Mouse (Mus musculus) thymus, adult 18-20 months (tissue): Measurements from ENCODE around the gene Rnf123.

Experiments
- DNase-seq, 2 experiments: peaks; one replicate each; pipeline ENCODE4 v3.0.0; 2022; ENCODE audit warnings: mixed read lengths in 2 of 2

Rnf123 gene

DNA sequence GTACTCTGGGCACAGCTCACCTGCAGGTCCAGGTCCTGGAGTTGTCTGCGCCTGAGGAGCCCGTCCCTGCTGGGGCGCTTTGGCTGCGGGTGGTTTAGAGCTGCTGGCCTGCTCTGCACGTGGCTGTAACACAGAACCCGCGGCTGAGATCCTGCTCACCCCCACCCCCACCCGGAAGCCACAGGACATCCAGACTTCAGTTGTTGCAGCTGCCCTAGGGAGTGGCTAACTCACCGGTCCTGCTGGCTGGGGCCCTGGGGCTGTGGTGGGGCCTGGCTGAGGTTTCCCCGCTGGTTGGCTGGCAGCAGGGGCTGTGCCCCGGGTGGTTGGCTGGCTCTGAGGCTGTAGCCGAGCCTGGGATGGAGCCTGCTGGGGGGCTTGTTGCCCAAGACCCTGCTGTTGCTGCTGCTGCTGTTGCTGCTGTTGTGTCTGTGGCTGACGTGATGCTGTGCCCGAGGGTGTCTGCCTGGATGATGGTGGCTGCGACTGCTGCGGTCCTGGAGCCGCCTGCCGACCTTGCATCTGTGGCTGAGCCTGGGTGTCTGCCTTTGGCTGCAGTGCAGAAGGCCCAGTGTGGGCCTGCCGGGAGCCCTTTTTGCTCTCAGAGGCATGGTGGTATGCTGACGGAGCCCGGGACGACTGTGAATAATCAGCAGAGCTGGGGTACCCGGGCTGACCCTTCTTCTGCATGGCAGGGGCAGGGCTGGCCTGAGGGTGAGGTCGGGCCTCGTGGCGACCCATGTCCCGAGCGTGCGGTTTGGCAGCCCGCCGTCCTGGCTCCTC, 21.8 kb upstream of the Rnf123 start:
- no peak for DNase-seq

DNA sequence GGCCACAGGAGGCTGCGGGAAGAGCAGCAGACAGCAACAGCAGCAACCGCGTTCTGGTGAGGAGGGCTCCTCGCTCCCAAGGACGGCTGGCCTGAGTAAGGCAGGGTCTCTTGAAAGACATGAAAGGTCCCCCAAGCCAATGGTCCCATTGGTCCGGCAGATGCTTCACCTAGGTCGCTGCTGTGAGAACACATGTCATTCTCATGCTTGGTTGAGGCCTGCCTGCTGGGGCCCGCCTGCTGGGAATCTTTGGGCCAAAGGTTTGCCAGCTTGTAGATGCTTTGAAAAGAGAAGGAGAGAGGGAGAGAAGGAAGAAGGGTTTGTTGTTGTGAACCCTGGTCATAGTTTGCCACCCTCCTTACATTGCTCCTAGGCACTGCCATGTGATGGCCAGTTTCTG, 16.5 kb upstream of the Rnf123 start:
- DNase-seq, result no peak

DNA sequence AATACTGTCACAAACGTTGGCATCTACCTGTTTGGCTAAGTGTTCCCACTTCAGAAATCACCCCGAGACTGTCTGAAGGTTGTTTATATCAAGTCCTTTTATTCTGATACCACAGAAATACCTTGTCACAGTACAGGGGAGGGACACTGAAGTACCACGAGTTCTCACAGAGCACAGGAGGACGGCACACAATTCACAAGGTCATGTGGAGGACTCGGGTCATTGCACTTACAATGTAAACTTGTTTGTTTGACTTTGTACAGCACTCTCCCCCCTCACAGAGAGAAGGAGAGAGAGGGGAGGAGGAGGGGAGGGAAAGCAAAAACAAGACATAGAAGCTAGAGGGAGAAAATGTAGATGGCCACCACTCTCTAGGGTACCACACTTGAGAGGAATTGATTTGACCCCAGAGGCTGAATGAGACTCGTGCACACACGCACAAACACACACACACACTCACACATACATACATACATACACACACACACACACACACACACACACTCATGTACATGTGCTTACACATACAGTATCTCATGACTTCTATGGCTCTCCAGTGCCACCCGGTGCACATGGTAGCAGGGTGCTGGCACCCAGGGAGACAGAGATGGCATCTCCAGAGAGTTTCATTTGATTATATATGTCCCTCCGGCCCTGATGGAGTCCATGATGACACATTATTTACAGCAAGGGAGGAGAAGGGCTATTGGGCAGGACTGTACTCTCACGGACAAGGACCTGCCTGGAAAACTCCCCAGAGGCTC, 13.0 kb upstream of the Rnf123 start:
- DNase-seq, result no peak

- no peak for DNase-seq
These were observed 12.4 kb upstream of the Rnf123 start for GRCm38 (mm10) chr9:108095518-108095917.

DNA sequence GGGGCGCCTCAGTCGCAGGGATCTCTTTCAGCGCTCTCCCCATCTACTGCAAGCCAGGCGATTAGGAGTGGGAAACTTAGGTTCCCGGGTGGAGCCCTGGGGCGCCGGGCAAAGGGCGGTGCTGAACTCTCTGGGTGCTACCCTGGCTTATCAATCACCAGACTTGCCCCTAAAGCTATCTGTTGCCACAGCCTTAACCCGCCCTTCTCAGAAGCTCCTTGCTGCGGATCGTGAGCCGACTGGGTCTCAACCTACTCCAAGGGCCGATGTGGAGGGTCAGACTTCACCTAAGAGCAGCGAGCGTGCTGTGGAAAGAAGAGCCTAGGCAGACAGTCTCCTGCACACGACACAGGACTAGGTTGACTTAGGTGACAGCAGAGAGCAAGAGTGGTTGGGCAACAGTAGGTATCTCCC, 11.9 kb upstream of the Rnf123 start:
- no peak for DNase-seq

DNA sequence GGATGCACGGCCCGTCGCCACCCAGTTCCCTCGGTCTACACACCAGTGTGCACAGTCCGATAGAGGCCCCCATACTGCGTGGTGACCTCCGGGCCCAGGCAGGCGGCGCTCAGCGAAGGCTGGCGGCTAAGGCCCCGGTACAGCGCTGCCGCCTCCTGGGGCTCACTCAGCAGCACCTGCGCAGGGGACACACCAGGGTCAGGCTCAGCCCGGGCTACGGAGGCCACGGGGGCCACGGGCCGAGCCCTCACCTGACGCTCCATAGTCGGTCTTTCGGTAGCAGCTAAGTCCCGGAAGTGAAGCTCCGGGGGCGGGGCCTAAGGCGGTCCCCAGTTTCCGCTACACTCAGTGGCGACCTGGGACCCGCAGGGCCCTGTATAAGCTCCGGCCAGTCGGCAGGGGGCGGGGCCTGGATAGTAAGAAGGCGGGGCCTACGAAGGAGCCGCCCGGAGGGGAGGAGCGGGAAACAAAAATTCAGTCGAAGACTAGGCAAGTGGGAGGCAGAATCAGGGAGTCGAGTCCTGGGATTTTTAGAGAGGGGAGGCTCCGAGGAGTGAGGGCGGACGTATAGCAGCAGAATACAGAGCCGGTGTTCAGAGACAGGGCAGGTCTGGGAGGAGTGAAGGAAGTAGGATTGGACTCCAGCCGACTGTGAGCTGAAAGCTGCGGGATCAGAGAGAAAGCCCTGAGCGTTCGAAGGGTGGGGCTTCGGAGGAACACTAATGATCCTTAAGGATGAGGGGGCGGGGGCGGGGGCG, 11.2 kb upstream of the Rnf123 start, which contains the start of gene Apeh:
Gene Apeh (minus strand): TSS at position 423 of the 758 bp plus-strand sequence.
- DNase-seq, result peak; percentile 91 to 94

DNA sequence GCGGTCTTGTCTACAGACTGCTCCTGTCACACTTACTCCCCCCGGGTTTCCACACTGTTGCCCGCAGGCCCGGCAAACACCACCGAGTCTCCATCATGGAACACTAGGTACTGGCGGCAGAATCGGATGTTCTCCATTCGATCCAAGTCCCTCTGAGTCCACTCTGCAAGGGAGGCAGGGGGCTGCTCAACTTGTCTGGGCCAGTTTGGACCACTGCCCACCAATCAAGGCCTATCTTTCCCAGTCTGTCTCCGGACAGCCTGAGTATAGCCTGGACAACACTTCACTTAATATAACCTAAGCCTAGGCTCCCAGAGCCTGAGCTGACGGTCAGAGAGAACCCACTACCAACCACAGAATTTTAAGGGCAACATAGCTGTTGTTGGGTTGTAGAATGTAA, 10.4 kb upstream of the Rnf123 start:
- DNase-seq, result no peak

GRCm38 (mm10) chr9:108090611-108091120, 7.5 kb upstream of the Rnf123 start:
- no peak for DNase-seq

DNA sequence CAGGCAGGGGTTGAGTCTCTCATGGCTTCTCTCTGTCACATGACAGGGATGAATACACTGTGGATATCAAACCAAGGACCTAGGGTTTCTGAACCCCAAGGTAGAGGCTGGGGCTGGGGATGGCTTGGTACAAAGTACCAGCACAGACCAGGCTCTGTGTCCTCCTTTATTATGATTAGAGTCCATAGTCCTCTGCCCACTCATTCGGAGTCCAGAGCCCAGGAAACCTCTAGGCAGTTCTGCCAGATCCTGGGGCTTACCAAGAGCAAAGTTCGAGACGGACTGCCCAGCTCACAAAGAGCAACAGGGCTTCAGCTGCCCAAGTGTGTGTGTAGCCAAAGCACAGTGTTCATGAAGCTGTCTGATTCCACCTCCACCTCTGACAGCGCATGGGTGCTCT, 2.1 kb upstream of the Rnf123 start:
- no peak for DNase-seq

DNA sequence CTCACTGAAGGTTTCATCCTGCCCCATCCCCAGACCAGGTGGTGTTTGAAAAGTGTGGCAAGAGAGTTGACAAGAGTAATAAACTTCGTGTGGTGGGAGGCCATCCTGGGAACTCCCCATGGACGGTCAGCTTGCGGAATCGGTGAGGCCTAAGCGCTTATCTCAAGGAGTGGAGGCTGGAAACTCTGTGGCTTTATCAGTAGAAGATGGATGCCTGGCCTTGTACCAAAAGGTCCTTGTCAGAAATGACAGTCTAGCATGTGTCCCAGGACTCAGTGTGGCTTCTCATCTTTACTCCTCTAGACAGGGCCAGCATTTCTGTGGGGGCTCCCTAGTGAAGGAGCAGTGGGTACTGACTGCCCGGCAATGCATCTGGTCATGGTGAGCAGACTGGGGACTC, 415 bp upstream of the Rnf123 start:
- DNase-seq, result no peak

DNA sequence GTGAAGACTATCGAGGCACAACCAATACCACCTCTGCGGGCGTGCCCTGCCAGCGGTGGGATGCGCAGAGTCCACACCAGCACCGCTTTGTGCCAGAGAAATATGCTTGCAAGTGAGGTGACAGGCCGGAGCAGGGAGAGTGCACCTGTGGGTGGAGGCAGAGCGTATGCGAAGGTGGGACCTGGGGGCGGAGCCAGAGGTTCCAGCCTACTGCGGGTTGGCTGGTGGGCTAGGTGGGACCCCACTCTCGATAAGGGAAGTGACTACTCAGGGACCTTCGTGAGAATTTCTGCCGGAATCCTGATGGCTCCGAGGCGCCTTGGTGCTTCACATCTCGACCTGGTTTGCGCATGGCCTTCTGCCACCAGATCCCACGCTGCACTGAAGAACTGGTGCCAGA, 597 bp downstream of the Rnf123 start:
- no peak for DNase-seq

GRCm38 (mm10) chr9:108080168-108080567, 3.0 kb downstream of the Rnf123 start, which contains the start of gene Mst1:
Gene Mst1, plus strand, starts transcription at chr9:108080436.
- DNase-seq, result no peak

DNA sequence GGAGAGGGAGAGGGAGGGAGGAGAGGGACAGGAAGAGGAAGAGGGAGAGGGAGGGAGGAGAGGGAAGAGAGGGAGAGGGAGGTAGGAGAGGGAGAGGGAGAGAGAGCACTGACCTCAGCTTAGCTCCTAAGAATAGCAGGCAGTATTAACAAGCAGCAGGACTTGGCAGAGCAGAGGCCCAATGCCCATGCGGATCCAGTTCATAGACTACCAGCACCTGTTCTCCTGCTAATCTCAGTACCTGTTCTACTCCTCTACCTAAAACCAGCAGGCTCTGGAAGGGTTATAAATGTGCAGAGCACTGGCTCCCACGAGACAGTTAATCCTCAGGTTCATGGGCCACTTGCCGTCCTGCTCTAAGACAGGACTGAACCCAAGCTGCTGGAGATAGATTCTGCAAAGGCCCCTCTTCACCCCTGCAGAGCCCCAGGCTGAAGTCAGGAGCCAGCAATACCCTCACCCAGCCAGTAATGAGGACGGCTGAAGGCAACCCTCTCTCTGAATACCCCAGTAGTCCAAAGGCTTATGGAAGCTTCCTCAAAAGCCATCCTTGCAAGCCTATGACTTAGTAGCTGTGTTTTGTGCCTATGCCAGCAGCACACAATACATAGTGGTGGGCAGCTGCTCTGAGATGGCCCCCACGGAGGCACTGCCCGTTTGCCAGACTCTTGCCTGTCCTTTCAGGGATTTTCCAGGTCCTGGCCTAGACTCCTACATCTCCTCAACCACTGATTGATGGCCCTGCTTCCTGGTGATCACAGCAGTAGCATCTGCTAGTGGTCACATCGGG, 9.8 kb downstream of the Rnf123 start:
- no peak for DNase-seq

DNA sequence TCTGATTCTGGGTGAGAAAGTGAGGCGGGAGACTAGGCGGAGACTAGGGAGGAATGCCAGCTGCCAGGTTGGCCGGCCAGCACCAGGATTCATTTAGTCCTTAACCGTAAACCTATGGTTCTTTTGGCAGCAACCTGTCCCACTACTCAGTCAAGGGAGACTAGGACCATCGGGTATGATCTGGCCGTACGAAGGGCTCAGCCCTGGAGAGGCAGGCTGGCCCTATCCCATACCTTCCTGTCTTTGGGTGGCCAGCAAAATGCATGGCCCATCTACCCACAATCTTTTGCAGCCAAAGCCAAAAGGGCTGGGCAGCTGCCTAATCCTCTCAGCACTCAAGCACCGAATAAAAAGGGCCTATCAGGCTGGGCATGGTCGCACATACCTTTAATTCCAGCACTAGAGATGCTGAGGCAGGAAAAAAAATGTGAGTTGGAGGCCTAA, 10.6 kb downstream of the Rnf123 start:
- no peak for DNase-seq

DNA sequence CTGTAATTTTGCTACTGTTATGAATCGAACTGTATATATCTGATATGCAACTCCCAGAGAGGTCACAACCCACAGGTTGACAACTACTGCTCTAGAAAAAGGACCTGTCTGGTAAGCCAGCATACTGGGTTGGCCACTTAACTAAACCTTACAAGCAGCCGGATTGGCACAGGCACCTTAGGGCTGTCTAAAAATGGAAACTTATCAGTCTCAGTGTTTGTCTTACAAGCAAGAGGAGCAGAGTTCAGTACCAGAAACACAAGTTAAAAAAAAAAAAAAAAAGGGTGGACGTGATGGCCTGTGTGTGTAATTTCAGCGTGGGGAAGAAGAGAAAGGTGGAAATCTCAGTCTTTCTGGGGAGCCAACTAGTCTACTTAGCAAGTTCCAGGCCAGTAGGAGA, 11.3 kb downstream of the Rnf123 start:
- no peak for DNase-seq

- no peak for DNase-seq
These were observed 13.6 kb downstream of the Rnf123 start for GRCm38 (mm10) chr9:108069529-108069928.

DNA sequence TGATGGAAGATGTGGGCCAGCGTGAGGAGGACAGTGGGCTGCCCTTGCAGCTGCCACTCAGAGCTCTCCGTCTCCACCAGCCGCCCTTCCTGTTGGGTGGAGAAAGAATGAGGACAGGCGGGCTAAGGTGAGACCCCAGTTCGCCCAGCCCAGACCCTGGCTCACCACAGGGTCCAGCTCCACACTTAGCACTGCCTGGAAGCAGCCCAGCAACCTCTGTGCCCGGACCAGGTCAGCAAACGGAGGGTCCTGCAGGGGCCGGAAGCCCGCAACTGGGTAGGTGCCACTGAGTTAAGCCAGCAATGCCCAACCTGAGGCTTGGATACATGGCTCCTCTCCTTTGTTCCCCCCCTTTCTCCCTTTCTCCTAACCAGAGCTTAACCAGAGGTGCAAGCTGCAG, 14.1 kb downstream of the Rnf123 start:
- DNase-seq, result no peak

DNA sequence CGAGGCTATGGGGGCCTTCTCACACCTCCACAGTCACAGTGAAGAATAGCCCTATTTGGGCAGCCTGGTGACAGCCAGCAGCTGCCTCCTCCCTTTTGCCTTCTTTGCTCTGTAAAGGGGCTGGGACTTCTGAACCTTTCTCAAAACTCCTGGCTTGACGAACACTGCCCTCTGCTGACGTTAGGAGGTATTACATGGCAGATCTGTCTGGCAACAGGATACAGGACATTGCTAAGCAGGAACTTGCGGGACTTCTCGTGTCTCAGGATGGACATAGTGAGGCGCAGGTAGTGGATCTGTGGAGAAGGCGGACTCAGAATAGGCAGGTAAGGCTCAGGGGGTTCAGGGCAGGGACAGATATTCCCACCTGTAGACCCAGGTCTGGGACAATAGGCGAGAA, 15.2 kb downstream of the Rnf123 start:
- peak in 1 of 2 experiments; percentile 65 for DNase-seq

GRCm38 (mm10) chr9:108067199-108067598, 15.9 kb downstream of the Rnf123 start:
- no peak for DNase-seq

- no peak for DNase-seq
These were observed 17.6 kb downstream of the Rnf123 start for GRCm38 (mm10) chr9:108065491-108066011.

DNA sequence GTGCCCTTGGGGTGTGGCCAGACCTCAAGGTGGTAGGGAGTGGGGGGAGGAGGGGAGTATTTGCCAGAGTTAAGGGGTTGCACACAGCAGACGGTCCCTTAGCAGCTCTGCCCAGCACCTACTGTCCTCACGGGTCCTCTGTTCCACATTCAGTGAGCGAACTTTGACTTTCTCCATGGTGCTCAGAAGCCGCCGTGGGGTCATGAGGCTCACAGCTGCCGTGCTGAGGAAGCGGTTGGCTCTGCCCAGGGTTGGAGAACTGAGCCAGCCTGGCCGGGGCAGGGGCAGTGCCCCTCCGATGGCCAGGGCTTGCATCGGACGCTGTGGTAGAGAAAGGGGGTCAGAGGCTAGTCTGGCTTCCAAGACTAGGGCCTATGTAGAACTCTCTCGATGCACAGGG, 19.8 kb downstream of the Rnf123 start:
- no peak for DNase-seq

GRCm38 (mm10) chr9:108062142-108062541, 21.0 kb downstream of the Rnf123 start:
- DNase-seq, result no peak
